Mouse (Mus musculus) CH12.LX (cell line): ENCODE measurements around the gene Lancl2. TPM values are rescaled to one million over a fixed set of nuclear protein-coding genes. Genes with fewer than 3 reads are reported as not detected.
A peak's percentile ranks its signal among the peaks of the same experiment; 100 is the strongest.

Experiments
- DNase-seq: peaks from one replicate; pipeline ENCODE4 v3.0.0-alpha.2; 2013; ENCODE audit errors: extremely low read depth
- H3K27ac ChIP-seq: 2 replicates; pipeline ENCODE4 v1.5.1; 2012; ENCODE audit warnings: low read depth, mild to moderate bottlenecking, control low read depth, moderate library complexity; ENCODE audit not compliant: insufficient read depth
- H3K27me3 ChIP-seq: replicated peaks from 2 replicates; pipeline ENCODE3; 2012; ENCODE audit warnings: inconsistent platforms
- H3K36me3 ChIP-seq, 2 experiments: replicated peaks in 1 of 2; 2 replicates each; pipeline versions ENCODE3 to v1.6.1; 2012; ENCODE audit warnings: inconsistent platforms in 1 of 2, low read length in 1 of 2, mild to moderate bottlenecking in 1 of 2, mixed read lengths in 1 of 2, moderate library complexity in 1 of 2; ENCODE audit not compliant: control insufficient read depth in 1 of 2, insufficient read depth in 1 of 2
- H3K4me1 ChIP-seq, 2 experiments: 2 replicates each; pipeline ENCODE4 v1.6.1; 2012; ENCODE audit warnings: inconsistent platforms in 1 of 2, moderate library complexity in 1 of 2; ENCODE audit not compliant: insufficient read depth in 2 of 2, control insufficient read depth in 1 of 2
- H3K4me2 ChIP-seq: 2 replicates; pipeline ENCODE4 v1.6.1; 2012; ENCODE audit warnings: low read depth, mild to moderate bottlenecking, control low read depth; ENCODE audit not compliant: poor library complexity, insufficient read depth, severe bottlenecking
- H3K4me3 ChIP-seq, 3 experiments: fragments of 150-350 bp in 1 of 3; sonication (generic) in 1 of 3; replicated peaks in 1 of 3; 2 replicates each; pipeline versions ENCODE3 to v1.5.1; 2011 to 2012; ENCODE audit warnings: low read depth in 2 of 3, low read length in 2 of 3, mild to moderate bottlenecking in 2 of 3, moderate library complexity in 2 of 3, control low read depth in 1 of 3, improper control_type of control experiment in 1 of 3, inconsistent platforms in 1 of 3, mixed read lengths in 1 of 3; ENCODE audit not compliant: poor library complexity in 1 of 3
- H3K79me2 ChIP-seq: replicated peaks from 2 replicates; pipeline ENCODE4 v1.6.1; 2012; ENCODE audit warnings: mild to moderate bottlenecking, moderate library complexity; ENCODE audit not compliant: control insufficient read depth, poor library complexity, insufficient read depth, severe bottlenecking; ENCODE audit errors: extremely low read depth
- H3K9ac ChIP-seq: 2 replicates; pipeline ENCODE4 v1.6.1; 2012; ENCODE audit warnings: low read depth, mild to moderate bottlenecking, control low read depth, moderate library complexity; ENCODE audit not compliant: insufficient read depth
- H3K9me3 ChIP-seq: replicated peaks from 2 replicates; pipeline ENCODE3; 2012; ENCODE audit warnings: low read length, inconsistent platforms, mixed read lengths
- CTCF ChIP-seq, 2 experiments: IDR thresholded peaks in 1 of 2; conservative IDR thresholded peaks in 1 of 2; 2 replicates each; pipeline ENCODE4 v1.5.1; 2011 to 2012; ENCODE audit warnings: low read depth in 2 of 2, low read length in 2 of 2, improper control_type of control experiment in 1 of 2, inconsistent platforms in 1 of 2, mild to moderate bottlenecking in 1 of 2, moderate library complexity in 1 of 2
- E2F4 ChIP-seq: IDR thresholded peaks from 2 replicates; pipeline ENCODE4 v1.6.1; 2011; ENCODE audit warnings: low read depth, low read length, improper control_type of control experiment; ENCODE audit not compliant: insufficient replicate concordance
- ELF1 ChIP-seq: IDR thresholded peaks from 2 replicates; pipeline ENCODE4 v1.6.1; 2014; ENCODE audit warnings: low read depth, mild to moderate bottlenecking, inconsistent platforms, low read length, improper control_type of control experiment
- ETS1 ChIP-seq: conservative IDR thresholded peaks from 2 replicates; pipeline ENCODE4 v1.6.1; 2012; ENCODE audit warnings: low read depth, mild to moderate bottlenecking, inconsistent platforms, low read length, improper control_type of control experiment, moderate library complexity
- GABPA ChIP-seq: IDR thresholded peaks from 2 replicates; pipeline ENCODE4 v1.6.1; 2012; ENCODE audit warnings: low read depth, low read length, improper control_type of control experiment, inconsistent platforms; ENCODE audit not compliant: insufficient replicate concordance
- HCFC1 ChIP-seq: IDR thresholded peaks from 2 replicates; pipeline ENCODE4 v1.6.1; 2012; ENCODE audit warnings: low read depth, mild to moderate bottlenecking, inconsistent platforms, low read length, improper control_type of control experiment
- IRF4 ChIP-seq: IDR thresholded peaks from 2 replicates; pipeline ENCODE4 v1.6.1; 2014; ENCODE audit warnings: low read depth, mild to moderate bottlenecking, inconsistent platforms, low read length, improper control_type of control experiment
- JUND ChIP-seq: conservative IDR thresholded peaks from 2 replicates; pipeline ENCODE4 v1.6.1; 2011; ENCODE audit warnings: low read depth, low read length, improper control_type of control experiment
- MYC ChIP-seq: IDR thresholded peaks from 2 replicates; pipeline ENCODE4 v1.6.1; 2011; ENCODE audit warnings: low read depth, mild to moderate bottlenecking, improper control_type of control experiment, low read length
- NELFE ChIP-seq: IDR thresholded peaks from 2 replicates; pipeline ENCODE4 v1.6.1; 2011; ENCODE audit warnings: low read depth, low read length, improper control_type of control experiment
- PAX5 ChIP-seq: IDR thresholded peaks from 2 replicates; pipeline ENCODE4 v1.6.1; 2012; ENCODE audit warnings: low read length, inconsistent platforms, mixed read lengths
- POLR2A ChIP-seq: IDR thresholded peaks from 2 replicates; pipeline ENCODE4 v1.6.1; 2011; ENCODE audit warnings: low read depth, mild to moderate bottlenecking, improper control_type of control experiment, low read length
- RAD21 ChIP-seq: IDR thresholded peaks from 2 replicates; pipeline ENCODE4 v1.6.1; 2011; ENCODE audit warnings: low read depth, mild to moderate bottlenecking, low read length, improper control_type of control experiment, moderate library complexity
- SMC3 ChIP-seq: IDR thresholded peaks from 2 replicates; pipeline ENCODE4 v1.6.1; 2011; ENCODE audit warnings: low read depth, low read length, improper control_type of control experiment
- TBP ChIP-seq: conservative IDR thresholded peaks from 2 replicates; pipeline ENCODE4 v1.6.1; 2011; ENCODE audit warnings: low read depth, low read length, improper control_type of control experiment
- ZC3H11A ChIP-seq: IDR thresholded peaks from 2 replicates; pipeline ENCODE4 v1.6.1; 2012; ENCODE audit warnings: low read depth, mild to moderate bottlenecking, inconsistent platforms, low read length, improper control_type of control experiment
- ZKSCAN1 ChIP-seq: IDR thresholded peaks from 2 replicates; pipeline ENCODE4 v1.6.1; 2012; ENCODE audit warnings: low read depth, inconsistent platforms, low read length, improper control_type of control experiment, borderline replicate concordance
- ZMIZ1 ChIP-seq: IDR thresholded peaks from 2 replicates; pipeline ENCODE4 v1.6.1; 2012; ENCODE audit warnings: low read depth, mild to moderate bottlenecking, inconsistent platforms, low read length, improper control_type of control experiment
- ZNF384 ChIP-seq: IDR thresholded peaks from 2 replicates; pipeline ENCODE4 v1.6.1; 2012; ENCODE audit warnings: low read depth, low read length, improper control_type of control experiment, inconsistent platforms
- dilution Hi-C: fragments of 300-500 bp; cut with MboI; formaldehyde crosslinking; loops from 2 replicates; pipeline ENCODE4 v1.14.3; 2020; ENCODE audit warnings: low sequenced_read_pairs; ENCODE audit not compliant: extremely low pct_unique_long_range_greater_than_20kb, extremely low pct_ligation_motif_present
- in situ Hi-C: fragments of 300-500 bp; cut with MboI; formaldehyde crosslinking; loops from 3 replicates; pipeline ENCODE4 v1.14.3; 2019; ENCODE audit warnings: low sequenced_read_pairs, low pct_ligation_motif_present, low pct_unique_long_range_greater_than_20kb, mixed read lengths
- polyA plus RNA-seq: library from polyadenylated mRNA; unstranded; fragments of >175 nt; gene quantifications from 2 replicates; pipeline ENCODE4 v1.2.1, GENCODE M21; 2012; ENCODE audit warnings: low read depth; ENCODE audit not compliant: insufficient read length
- total RNA-seq, 2 experiments: library from RNA; depleted of rRNA; stranded (reverse); fragments of 300-350 nt in 1 of 2; fragments of >200 nt in 1 of 2; gene quantifications; 2 replicates each; pipeline ENCODE4 v1.2.3; 2012 to 2014

Gene Lancl2
- total and polyA plus RNA-seq, 3 experiments = 13.8 to 25.0 (median 17.7) TPM

DNA sequence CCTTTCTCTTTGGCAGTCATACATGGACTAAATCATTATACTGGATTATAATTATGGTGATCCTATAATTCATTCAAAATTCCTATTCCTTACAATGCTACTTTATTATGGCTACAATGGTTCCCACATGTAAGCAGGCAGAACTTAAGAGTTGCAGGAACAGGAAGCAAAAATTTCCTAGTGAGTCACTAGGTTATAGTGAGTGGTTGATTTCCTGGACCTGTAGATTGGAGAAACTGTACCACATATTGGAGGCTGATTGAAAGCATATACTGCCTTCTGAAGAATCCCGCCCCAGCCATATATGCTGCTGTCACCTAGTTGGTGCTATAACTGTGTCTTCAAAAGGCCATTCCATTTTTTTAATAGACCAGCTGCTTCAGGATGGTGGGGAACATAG lies 40.4 kb downstream of the Lancl2 start:
- dilution Hi-C loops = no loop called here

DNA sequence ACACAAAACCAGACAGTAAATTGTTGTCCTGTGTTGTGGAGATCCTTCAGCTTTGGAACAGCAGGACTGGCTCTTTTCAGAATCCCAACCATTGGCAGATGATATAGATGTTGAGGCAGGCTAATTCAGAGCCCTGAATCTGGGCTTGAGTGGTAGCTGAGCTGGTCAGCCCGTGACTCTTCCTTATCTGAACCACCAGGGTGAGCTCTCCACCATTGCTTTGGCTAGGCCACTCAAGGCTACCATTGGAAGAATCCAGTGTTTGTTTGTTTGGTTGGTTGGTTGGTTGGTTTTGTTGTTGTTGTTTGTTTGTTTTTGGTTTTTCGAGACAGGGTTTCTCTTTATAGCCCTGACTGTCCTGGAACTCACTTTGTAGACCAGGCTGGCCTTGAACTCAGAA lies 41.0 kb downstream of the Lancl2 start:
- Histone ChIP-seq H3K27me3 (no peaks in the 10 kb centered on the region), H3K9ac (no peak overlapping the region), H3K9me3 (no peaks in the 10 kb centered on the region), H3K4me2 (no peak overlapping the region), H3K4me1 (no peaks in the 10 kb centered on the region; a peak in 1 of 4 replicates), H3K79me2 (no peaks in the 10 kb centered on the region), H3K27ac (no peak overlapping the region), H3K4me3 (no peak overlapping the region), H3K36me3 (peaks cover 0 to 3% of the 10 kb centered on the region in 2 experiments)
- in situ Hi-C loops (no loop called here), dilution Hi-C loops (no loop called here)
- TF ChIP-seq RAD21 (peak; percentile 64), SMC3 (peak; percentile 61), GABPA (no peak), ZNF384 (no peak), JUND (no peak), CTCF (conservative IDR thresholded peaks at IDR 0.05 in 1 of 2, IDR thresholded peaks at IDR 0.05 in 1 of 2; ENCODE audit: low read depth in 2 of 2, low read length in 2 of 2) (peak in 1 of 2 experiments; percentile 60; a peak in 2 of 4 replicates), NELFE (no peak), E2F4 (no peak)
- peak; percentile 23 for DNase-seq

More for the DNA sequence above, 40.4 kb downstream of the Lancl2 start:
- no peak overlapping the region for H3K4me3 ChIP-seq
- no peak overlapping the region for H3K4me2 ChIP-seq
- H3K27ac ChIP-seq = no peak overlapping the region
- no peaks in the 10 kb centered on the region; a peak in 1 of 4 replicates for H3K4me1 ChIP-seq
- peaks cover 4 to 8% of the 10 kb centered on the region in 2 experiments for H3K36me3 ChIP-seq
- H3K79me2 ChIP-seq = no peaks in the 10 kb centered on the region
- DNase-seq = no peak
- H3K9ac ChIP-seq = no peak overlapping the region
- H3K27me3 ChIP-seq = no peaks in the 10 kb centered on the region
- H3K9me3 ChIP-seq = no peaks in the 10 kb centered on the region
- in situ Hi-C loops = no loop called here
- TF ChIP-seq RAD21 (no peak), PAX5 (no peak), NELFE (no peak)

DNA sequence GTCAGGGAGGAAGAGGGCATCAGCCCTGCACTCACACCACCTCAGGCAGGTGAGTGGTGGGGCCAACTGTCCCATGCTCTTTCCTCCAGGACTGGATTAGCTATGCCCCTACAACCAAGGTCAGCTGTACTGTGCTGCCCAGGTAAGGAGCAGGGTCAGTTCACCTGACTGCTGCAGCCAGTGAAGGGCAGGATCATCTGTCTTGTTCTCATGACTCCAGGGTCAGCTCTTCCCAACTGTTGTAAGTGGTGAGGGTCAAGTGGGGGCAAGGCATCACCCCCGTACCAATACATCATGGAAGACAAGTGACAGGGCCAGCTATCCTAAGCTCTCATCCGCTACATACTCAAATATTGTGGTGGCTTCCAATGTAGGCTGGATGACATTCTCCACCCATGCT lies 41.8 kb downstream of the Lancl2 start:
- no peak overlapping the region for H3K9ac ChIP-seq
- TF ChIP-seq TBP = no peak
- no peak for TF ChIP-seq CTCF (conservative IDR thresholded peaks at IDR 0.05 in 1 of 2, IDR thresholded peaks at IDR 0.05 in 1 of 2; ENCODE audit: low read depth in 2 of 2, low read length in 2 of 2)
- no peak for TF ChIP-seq ZMIZ1
- TF ChIP-seq RAD21 = no peak
- TF ChIP-seq MYC = no peak
- no peak for TF ChIP-seq HCFC1
- TF ChIP-seq ETS1 = no peak
- TF ChIP-seq IRF4 = no peak
- TF ChIP-seq ZKSCAN1 = no peak
- no peak for TF ChIP-seq ELF1
- no peak for TF ChIP-seq JUND
- no peak for TF ChIP-seq POLR2A
- no peak for TF ChIP-seq ZC3H11A
- dilution Hi-C loops (no loop called here), in situ Hi-C loops (no loop called here)
- H3K9me3 ChIP-seq = no peaks in the 10 kb centered on the region
- no peak overlapping the region for H3K27ac ChIP-seq
- no peaks in the 10 kb centered on the region; a peak in 1 of 4 replicates for H3K4me1 ChIP-seq
- H3K27me3 ChIP-seq = no peaks in the 10 kb centered on the region
- peaks cover 0 to 2% of the 10 kb centered on the region in 2 experiments for H3K36me3 ChIP-seq
- H3K4me3 ChIP-seq = no peak overlapping the region
- no peaks in the 10 kb centered on the region for H3K79me2 ChIP-seq
- H3K4me2 ChIP-seq = no peak overlapping the region
- DNase-seq = no peak
